Mouse (Mus musculus): ENCODE results near the gene Ctso.

GRCm38 (mm10) chr3:81961336-81961735 lies 28.9 kb downstream of the Ctso start:
- TF ChIP-seq POLR2A (IDR thresholded peaks at IDR 0.05; ENCODE audit: borderline replicate concordance, extremely low read depth, insufficient read depth, insufficient read length, poor library complexity, severe bottlenecking) (no peak), CTCF (IDR thresholded peaks at IDR 0.05; ENCODE audit: borderline replicate concordance, extremely low read depth, insufficient read depth, insufficient read length) (no peak)
